Mouse (Mus musculus): ENCODE data around the gene Nckap5. TPM values are rescaled to one million over a fixed set of nuclear protein-coding genes. Genes with fewer than 3 reads are reported as not detected.

The Nckap5 gene
- polyA plus RNA-seq (2015; fragmentation: Nextera tagmentation; extraction: Ambion mirVana): 14.2 and 17.7 TPM in 2 replicates

DNA sequence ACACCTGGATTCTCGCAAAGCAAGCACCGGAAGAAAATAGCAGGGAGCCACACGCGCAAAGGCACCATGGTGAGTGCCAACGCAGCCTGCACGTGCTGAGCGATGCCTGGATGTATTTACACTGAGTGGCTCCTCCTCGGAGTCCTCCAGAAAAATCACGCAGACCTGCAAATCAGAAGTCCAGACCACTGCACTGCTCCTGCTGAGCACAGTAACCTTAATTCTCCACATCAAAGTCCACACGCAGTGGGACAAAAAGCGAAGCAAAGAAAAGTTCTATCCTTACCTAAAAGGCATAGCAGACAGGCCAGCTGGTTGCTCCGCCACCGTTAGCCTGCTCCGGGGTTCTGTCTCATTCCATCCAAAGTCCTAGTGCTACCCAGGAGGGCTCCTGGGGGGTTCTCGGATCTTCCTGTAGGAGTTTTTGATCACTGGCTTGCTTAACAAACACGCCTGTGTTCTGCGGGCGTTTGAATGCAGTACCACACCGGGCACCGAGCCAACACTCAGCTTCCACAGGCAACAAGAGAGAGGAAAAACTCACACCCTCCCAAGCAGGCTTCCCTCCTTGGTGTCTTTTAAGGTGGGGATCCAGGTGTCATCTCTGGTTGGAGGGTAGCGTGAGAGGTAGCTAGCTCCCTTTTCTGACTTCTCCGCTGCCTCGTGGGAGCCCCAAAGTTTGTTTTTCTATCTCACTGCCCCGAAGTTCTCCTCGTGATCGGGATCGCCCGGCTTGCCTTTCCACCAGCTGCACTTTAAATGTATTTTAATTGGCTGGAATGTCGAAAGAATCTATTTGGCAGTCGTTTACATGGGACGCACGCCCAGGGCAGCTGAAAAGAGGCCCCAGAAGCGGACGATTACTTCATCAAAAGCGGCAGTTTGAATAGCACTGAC is at the start of gene Nckap5:
TSS of gene Nckap5 (minus strand) at position 769 of the 897 bp plus-strand sequence.
- peak; percentile 93 for ATAC-seq
- Histone ChIP-seq H3K4me2 (replicated peaks) (peak within 1 kb of the TSS; percentile 64), H3K27ac (peak within 1 kb of the TSS; percentile 80), H3K4me3 (replicated peaks) (peak within 1 kb of the TSS; percentile 32), H3K9me3 (no peaks in the 10 kb centered on the region; the same call in 1 of the 2 replicates), H3K9ac (replicated peaks) (peak within 1 kb of the TSS; percentile 25), H3K27me3 (peaks cover 21% of the 10 kb centered on the region), H3K36me3 (no peaks in the 10 kb centered on the region), H3K4me1 (replicated peaks) (peaks cover 19% of the 10 kb centered on the region)
- WGBS: 3% methylated on average over 35 of the region's 35 CpGs

DNA sequence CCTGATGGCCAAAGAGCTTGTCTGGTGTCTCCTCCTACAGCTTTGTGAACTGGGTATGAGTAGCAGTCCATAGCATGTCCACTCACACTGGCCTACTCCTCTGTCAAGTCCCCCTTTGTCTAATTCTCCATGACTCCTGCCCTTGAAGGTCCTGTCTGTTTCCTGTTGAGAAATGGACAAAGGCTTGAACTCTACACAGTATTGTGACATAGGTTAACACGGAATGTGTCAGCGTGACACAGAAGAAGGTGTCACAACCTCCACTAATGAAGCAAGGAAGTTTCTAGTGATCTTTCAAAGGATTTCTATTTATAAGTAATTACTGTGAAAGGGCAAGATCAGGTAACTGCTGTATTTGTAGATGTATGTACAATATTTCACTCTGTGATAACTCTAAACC is 46.9 kb upstream of the Nckap5 start:
- no peak for ATAC-seq
- WGBS: 92% methylated on average over 2 of the region's 2 CpGs

DNA sequence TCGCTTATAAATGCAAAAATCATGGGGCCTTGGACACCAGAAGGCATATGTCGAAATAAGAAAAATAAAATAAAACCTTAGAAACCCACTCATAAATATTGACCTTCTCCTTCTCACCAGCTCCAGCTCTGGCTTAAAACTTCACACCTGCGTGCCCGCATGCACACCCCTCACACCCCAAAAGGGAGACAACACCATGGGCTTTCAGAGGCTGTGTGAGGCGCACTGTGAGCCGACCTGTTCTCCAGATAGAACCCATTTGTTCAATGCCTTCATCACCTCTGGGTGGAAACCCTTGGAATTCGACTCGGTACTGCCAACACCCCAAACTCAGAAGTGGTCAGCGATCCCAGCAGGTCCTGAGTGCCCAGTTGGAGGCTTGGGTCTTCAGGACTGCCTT is 37.8 kb upstream of the Nckap5 start:
- no peak overlapping the region for H3K4me3 ChIP-seq (replicated peaks)
- peaks cover 16% of the 10 kb centered on the region for H3K4me1 ChIP-seq (replicated peaks)
- H3K27ac ChIP-seq: no peak overlapping the region
- H3K9me3 ChIP-seq: no peaks in the 10 kb centered on the region
- WGBS: 96% methylated on average over 9 of the region's 9 CpGs
- no peak overlapping the region for H3K9ac ChIP-seq (replicated peaks)
- no peaks in the 10 kb centered on the region for H3K36me3 ChIP-seq
- ATAC-seq: no peak
- no peak overlapping the region for H3K4me2 ChIP-seq (replicated peaks)
- H3K27me3 ChIP-seq: no peaks in the 10 kb centered on the region

More for the DNA sequence above, 46.9 kb upstream of the Nckap5 start:
- Histone ChIP-seq H3K36me3 (no peaks in the 10 kb centered on the region), H3K4me3 (replicated peaks) (no peak overlapping the region), H3K9me3 (no peaks in the 10 kb centered on the region), H3K27me3 (no peaks in the 10 kb centered on the region), H3K27ac (no peak overlapping the region), H3K4me2 (replicated peaks) (no peak overlapping the region), H3K9ac (replicated peaks) (no peak overlapping the region), H3K4me1 (replicated peaks) (no peaks in the 10 kb centered on the region)

- Histone ChIP-seq H3K36me3 (no peaks in the 10 kb centered on the region), H3K9ac (replicated peaks) (no peak overlapping the region), H3K9me3 (no peaks in the 10 kb centered on the region), H3K27me3 (no peaks in the 10 kb centered on the region), H3K4me3 (replicated peaks) (no peak overlapping the region), H3K4me1 (replicated peaks) (peaks cover 16% of the 10 kb centered on the region), H3K27ac (no peak overlapping the region), H3K4me2 (replicated peaks) (no peak overlapping the region)
- no peak for ATAC-seq
- WGBS: 89% methylated on average over 5 of the region's 5 CpGs
Measured at GRCm38 (mm10) chr1:126867912-126868311, 37.3 kb upstream of the Nckap5 start.

DNA sequence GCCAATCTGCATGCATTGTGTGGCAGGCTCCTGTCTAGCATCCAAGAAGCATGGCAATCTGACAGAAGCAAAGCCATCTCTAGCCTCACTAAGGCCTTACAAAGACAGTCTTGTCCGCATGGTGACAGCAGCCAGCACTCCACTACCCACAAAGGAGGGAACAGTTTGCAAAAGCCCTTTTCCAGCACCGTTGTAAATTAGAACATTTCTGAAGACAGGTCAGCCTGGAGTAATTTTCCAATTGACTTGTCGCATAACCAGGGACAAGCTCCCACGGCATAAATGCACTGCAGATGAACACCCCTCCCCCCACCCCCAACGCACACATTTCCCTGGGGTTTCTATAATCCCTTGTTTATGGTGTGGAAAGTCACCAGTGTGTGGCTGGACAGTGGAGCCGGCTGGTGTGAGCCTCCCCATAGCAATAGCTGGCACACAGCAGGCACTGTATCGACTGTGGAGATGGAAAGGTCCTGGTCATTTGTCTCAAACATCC is 35.0 kb upstream of the Nckap5 start:
- peak overlapping the region; percentile 6; the same call in 1 of the 2 replicates for H3K4me2 ChIP-seq (replicated peaks)
- peak; percentile 82 for ATAC-seq
- peaks cover 16% of the 10 kb centered on the region for H3K4me1 ChIP-seq (replicated peaks)
- no peak overlapping the region for H3K9ac ChIP-seq (replicated peaks)
- H3K27me3 ChIP-seq: no peaks in the 10 kb centered on the region
- H3K4me3 ChIP-seq (replicated peaks): no peak overlapping the region
- H3K36me3 ChIP-seq: no peaks in the 10 kb centered on the region
- H3K9me3 ChIP-seq: no peaks in the 10 kb centered on the region
- 12% methylated on average over 7 of the region's 7 CpGs for WGBS
- peak overlapping the region; percentile 62 for H3K27ac ChIP-seq

- Histone ChIP-seq H3K4me2 (replicated peaks) (no peak overlapping the region), H3K27ac (no peak overlapping the region), H3K36me3 (no peaks in the 10 kb centered on the region), H3K4me1 (replicated peaks) (peaks cover 16% of the 10 kb centered on the region), H3K9me3 (no peaks in the 10 kb centered on the region), H3K9ac (replicated peaks) (no peak overlapping the region), H3K4me3 (replicated peaks) (no peak overlapping the region), H3K27me3 (no peaks in the 10 kb centered on the region)
- ATAC-seq: no peak
- 56% methylated on average over 3 of the region's 3 CpGs for WGBS
Measured at GRCm38 (mm10) chr1:126861816-126862215, 31.2 kb upstream of the Nckap5 start.

DNA sequence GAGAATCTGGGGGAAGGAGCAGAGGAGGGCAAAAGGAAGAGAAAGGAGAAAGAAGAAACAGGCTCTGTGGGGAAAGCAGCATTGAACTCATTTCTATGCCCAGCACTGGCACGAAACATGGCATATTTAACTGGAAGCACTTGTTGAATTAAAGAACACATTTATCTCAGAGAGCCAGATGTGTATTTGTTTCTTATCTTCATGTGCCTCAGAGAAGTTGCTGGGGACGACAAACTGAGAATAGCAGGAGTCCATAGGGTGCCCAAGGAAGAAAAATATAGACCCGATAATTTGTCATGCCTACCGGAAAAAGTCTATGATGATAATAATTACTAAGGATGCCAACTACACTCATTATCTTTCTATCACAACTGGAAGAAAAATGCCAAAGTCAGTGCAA is 29.9 kb upstream of the Nckap5 start:
- H3K36me3 ChIP-seq: no peaks in the 10 kb centered on the region
- no peak overlapping the region for H3K4me3 ChIP-seq (replicated peaks)
- H3K9ac ChIP-seq (replicated peaks): no peak overlapping the region
- ATAC-seq: no peak
- H3K27me3 ChIP-seq: no peaks in the 10 kb centered on the region
- WGBS: 92% methylated on average over 4 of the region's 4 CpGs
- peaks cover 6% of the 10 kb centered on the region for H3K4me1 ChIP-seq (replicated peaks)
- H3K4me2 ChIP-seq (replicated peaks): no peak overlapping the region
- H3K9me3 ChIP-seq: no peaks in the 10 kb centered on the region
- no peak overlapping the region for H3K27ac ChIP-seq

GRCm38 (mm10) chr1:126849481-126849880 is 18.9 kb upstream of the Nckap5 start:
- no peaks in the 10 kb centered on the region for H3K27me3 ChIP-seq
- H3K4me3 ChIP-seq (replicated peaks): no peak overlapping the region
- H3K4me1 ChIP-seq (replicated peaks): no peaks in the 10 kb centered on the region
- no peak overlapping the region for H3K27ac ChIP-seq
- H3K9ac ChIP-seq (replicated peaks): no peak overlapping the region
- no peaks in the 10 kb centered on the region for H3K36me3 ChIP-seq
- no peaks in the 10 kb centered on the region for H3K9me3 ChIP-seq
- H3K4me2 ChIP-seq (replicated peaks): no peak overlapping the region
- WGBS: 26% methylated on average over 6 of the region's 6 CpGs
- no peak for ATAC-seq

- no peaks in the 10 kb centered on the region for H3K36me3 ChIP-seq
- no peak overlapping the region for H3K4me3 ChIP-seq (replicated peaks)
- ATAC-seq: no peak
- no peaks in the 10 kb centered on the region for H3K9me3 ChIP-seq
- H3K9ac ChIP-seq (replicated peaks): no peak overlapping the region
- 78% methylated on average over 4 of the region's 4 CpGs for WGBS
- H3K4me2 ChIP-seq (replicated peaks): no peak overlapping the region
- no peak overlapping the region for H3K27ac ChIP-seq
- H3K27me3 ChIP-seq: no peaks in the 10 kb centered on the region
- H3K4me1 ChIP-seq (replicated peaks): no peaks in the 10 kb centered on the region
Measured at GRCm38 (mm10) chr1:126846317-126846716, 15.7 kb upstream of the Nckap5 start.

DNA sequence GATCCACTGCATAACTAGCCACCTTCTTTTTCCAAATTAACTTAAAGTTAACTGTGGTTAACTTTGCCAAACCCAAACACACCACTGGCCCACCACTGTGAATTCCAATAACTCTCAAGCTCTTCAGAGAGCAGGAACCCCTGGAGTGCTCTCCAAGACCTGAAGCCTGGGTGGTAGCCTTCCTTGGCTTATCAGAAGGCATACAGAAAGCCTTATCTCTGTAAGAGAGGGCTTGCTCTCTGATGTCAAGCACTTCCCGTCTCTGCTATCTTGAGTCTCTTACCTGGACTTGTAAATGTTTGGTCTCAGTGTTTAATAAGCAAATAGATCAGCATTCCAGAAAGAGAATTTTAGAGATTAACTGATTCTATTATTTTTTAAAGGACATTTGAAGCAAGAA is 2.3 kb upstream of the Nckap5 start:
- Histone ChIP-seq H3K36me3 (no peaks in the 10 kb centered on the region), H3K9ac (replicated peaks) (no peak overlapping the region), H3K9me3 (no peaks in the 10 kb centered on the region; the same call in 1 of the 2 replicates), H3K27me3 (peaks cover 18% of the 10 kb centered on the region), H3K4me2 (replicated peaks) (no peak overlapping the region), H3K4me1 (replicated peaks) (peaks cover 19% of the 10 kb centered on the region), H3K27ac (no peak overlapping the region), H3K4me3 (replicated peaks) (no peak overlapping the region)
- WGBS: 97% methylated on average over 1 of the region's 1 CpGs
- no peak for ATAC-seq

- ATAC-seq: no peak
Measured at GRCm38 (mm10) chr1:126829031-126829430, 1.6 kb downstream of the Nckap5 start.

GRCm38 (mm10) chr1:126824841-126825240 is 5.8 kb downstream of the Nckap5 start:
- H3K9ac ChIP-seq (replicated peaks): no peak overlapping the region
- WGBS: 59% methylated on average over 3 of the region's 3 CpGs
- no peaks in the 10 kb centered on the region; the same call in 1 of the 2 replicates for H3K9me3 ChIP-seq
- no peak for ATAC-seq
- peaks cover 12% of the 10 kb centered on the region; the same call in 1 of the 2 replicates for H3K27me3 ChIP-seq
- no peak overlapping the region for H3K27ac ChIP-seq
- no peak overlapping the region for H3K4me2 ChIP-seq (replicated peaks)
- H3K4me1 ChIP-seq (replicated peaks): peaks cover 6% of the 10 kb centered on the region
- H3K36me3 ChIP-seq: no peaks in the 10 kb centered on the region
- no peak overlapping the region for H3K4me3 ChIP-seq (replicated peaks)

More at GRCm38 (mm10) chr1:126829031-126829430, 1.6 kb downstream of the Nckap5 start:
- Histone ChIP-seq H3K9me3 (no peaks in the 10 kb centered on the region; the same call in 1 of the 2 replicates), H3K36me3 (no peaks in the 10 kb centered on the region), H3K27ac (no peak overlapping the region), H3K4me3 (replicated peaks) (no peak overlapping the region), H3K27me3 (peaks cover 21% of the 10 kb centered on the region), H3K9ac (replicated peaks) (no peak overlapping the region), H3K4me2 (replicated peaks) (peak overlapping the region; percentile 32), H3K4me1 (replicated peaks) (peaks cover 19% of the 10 kb centered on the region)
- WGBS: 51% methylated on average over 9 of the region's 9 CpGs
